Mouse (Mus musculus) cerebellum, postnatal 10 days (tissue): ENCODE measurements around the gene Rplp0.

Experiments
- DNase-seq, 2 experiments: peaks; one replicate each; pipeline ENCODE4 v3.0.0; 2021; ENCODE audit warnings: mixed read lengths in 2 of 2

The Rplp0 gene

DNA sequence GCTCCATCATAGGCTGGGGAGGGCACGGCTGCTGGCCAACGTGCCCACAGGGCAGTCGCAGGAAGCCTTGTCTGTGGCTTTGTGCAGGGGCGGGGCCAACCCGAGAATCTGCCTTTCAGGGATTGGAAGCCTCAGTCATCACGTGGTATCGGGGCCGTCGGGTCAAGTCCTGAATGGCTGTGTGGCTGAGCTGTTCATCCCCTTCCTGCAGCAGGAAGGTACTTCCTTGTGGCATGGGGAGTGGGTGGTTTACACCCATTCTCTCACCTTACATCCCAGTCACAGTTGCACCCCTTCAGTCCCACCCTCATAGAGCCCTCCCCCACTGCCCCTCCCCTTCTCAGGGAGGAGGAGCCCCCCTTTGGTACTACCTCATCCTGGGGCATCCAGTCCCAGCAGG lies 22.4 kb downstream of the Rplp0 start:
- DNase-seq, result no peak

DNA sequence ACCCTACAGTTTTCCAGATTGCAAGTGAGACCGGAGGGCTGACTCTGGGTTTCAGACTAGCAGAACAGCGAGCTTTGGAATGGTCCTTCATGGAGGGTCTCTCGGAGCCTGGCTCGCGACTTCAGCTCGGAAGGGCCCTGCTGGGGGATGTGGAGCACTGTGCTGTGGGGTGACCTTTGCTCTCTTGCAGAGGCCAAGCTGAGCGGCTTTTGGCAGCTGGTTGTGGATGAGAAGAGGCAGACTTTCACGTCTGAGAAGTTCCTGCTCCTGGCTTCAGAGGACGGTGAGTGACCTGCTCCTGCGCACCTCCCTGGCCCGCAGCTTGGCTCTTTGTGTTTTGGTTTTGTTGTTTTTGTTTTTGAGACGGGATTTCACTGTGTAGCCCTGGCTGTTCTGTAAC lies 26.3 kb downstream of the Rplp0 start:
- DNase-seq, result no peak

DNA sequence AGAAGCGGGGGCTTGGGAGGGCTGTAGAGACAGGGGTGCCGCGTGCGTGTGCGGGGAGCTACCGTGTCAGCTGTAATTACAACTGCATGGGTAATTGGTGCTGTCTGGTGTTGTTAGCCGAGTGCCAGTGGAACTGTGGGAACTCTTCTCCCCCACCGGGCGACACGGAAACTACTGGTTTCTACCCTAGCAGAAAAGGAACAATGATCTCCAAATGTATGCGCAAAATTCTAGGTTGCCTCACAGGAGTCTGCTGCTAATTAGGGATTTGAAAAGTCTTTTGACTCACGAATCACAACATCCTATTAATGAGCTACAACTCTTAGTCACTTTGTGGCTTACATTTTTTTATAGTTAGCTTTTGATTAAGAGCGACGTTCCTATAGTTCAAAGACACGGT lies 26.9 kb downstream of the Rplp0 start:
- DNase-seq, result no peak

DNA sequence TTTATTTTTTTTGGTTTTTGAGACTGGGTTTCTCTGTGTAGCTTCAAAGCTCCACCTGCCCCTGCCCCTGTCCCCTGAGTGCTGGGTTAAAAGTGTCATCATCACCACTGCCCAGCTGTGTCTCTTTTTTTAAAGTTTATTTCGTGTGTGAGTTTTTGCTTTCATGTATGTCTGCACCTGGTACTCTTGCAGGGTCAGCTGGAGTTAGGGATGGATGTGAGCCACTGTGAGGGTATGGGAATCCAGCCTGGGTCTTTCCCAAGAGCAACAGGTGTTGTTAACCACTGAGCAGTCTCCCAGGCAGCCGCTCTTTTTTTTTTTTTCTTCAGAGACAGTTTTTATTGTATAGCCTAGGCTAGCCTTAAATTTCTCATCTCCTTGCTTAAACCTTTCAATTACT lies 27.5 kb downstream of the Rplp0 start:
- DNase-seq, result no peak

DNA sequence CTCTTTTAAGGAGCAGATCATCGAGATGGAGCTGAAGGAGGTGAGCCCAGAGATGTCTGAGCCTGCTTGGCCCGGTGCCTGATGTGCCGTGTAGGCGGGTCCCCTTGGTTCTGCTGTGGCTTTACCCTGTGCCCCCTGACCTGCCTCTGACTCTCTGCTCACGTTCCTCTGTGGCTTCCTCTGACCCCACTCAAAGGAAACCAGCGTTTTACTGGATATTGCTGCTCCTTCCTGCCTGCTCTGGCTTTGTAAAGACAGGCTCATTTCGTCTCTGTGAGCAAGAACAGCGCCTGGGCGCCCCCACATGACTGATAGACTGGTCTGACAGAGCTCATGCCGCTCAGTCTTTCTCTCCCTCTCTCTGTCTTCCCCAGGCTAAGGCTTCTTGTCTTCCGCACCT lies 31.8 kb downstream of the Rplp0 start:
- DNase-seq, result no peak

DNA sequence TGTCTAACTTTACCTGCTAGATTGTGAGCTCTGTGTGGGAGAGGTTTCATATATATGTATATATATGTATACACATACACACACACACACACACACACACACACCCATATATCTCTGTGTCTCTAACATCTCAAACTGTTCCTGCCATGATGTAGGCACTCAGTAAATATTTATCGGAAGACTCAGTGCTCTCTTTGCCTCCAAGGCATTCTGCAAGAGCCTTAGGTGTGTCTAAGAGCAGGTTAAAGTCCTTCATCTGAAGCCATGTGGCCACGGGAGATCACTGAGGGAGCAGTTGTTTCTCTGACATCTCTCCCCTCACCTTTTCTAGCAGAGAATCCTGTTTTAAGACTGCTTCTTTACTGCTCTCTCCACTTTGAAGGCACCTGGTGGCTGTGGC lies 32.2 kb downstream of the Rplp0 start:
- no peak for DNase-seq

DNA sequence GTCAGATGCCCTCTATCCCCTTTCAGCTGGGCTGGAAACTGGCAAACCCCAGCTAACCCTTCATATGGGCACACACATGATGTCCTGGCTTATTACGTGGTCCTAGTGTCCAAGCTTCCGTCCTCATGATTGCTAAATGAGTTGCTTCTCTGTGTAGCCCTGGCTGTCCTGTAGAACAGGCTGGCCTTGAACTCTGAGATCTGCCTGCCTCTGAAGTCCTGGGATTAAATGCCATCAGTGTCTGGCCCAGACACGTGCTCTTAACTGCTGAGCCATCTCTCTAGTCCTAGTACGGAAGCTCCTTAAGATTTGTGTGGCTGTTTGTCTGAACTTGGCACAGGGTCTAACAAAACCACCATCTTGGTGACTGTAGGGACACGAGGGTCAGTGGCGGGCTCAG lies 44.3 kb downstream of the Rplp0 start:
- no peak for DNase-seq

DNA sequence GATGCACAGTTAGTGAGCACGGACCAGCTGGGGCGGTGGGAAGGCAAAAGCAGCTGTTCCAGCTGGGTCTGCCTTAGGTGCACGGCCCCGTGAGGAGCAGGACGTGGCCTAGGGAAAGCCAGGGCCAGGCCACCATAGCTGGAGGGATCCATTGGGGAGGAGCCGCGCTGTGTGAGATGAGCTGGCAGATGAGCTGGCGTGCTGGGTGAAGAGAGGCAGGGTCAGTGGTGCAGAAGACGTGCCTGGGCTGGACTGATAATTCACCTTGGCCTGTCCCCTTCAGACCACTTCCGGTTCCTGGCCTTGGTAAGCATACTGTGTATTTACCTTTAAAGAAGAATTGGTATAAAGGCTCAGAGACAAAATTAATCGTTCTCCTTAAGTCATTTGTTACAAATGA lies 52.3 kb downstream of the Rplp0 start:
- no peak for DNase-seq
